Mouse (Mus musculus) kidney, postnatal 25 days (tissue): ENCODE results near the gene Gnptg.
"Not testable (repeated sequence)": the region's sequence is repeated elsewhere in the genome, so short reads cannot be mapped to it uniquely, and the experiment has no call there.

Experiments
- DNase-seq, 2 experiments: peaks; one replicate each; pipeline ENCODE4 v3.0.0; 2021; ENCODE audit warnings: mixed read lengths in 2 of 2

Gene Gnptg

GRCm38 (mm10) chr17:25243131-25243780 is 3.3 kb upstream of the Gnptg start:
- DNase-seq = peak in 1 of 2 experiments; percentile 36

GRCm38 (mm10) chr17:25235635-25236034 is 4.3 kb downstream of the Gnptg start:
- DNase-seq = peak in 1 of 2 experiments; percentile 38

GRCm38 (mm10) chr17:25231621-25232020 is 8.3 kb downstream of the Gnptg start:
- DNase-seq = not testable (repeated sequence)

GRCm38 (mm10) chr17:25230700-25231099 is 9.2 kb downstream of the Gnptg start:
- peak; percentile 78 to 83 for DNase-seq

GRCm38 (mm10) chr17:25230014-25230655 is 9.8 kb downstream of the Gnptg start:
- DNase-seq = peak; percentile 34 to 65

- DNase-seq = peak; percentile 41 to 71
These were observed 11.9 kb downstream of the Gnptg start for GRCm38 (mm10) chr17:25227991-25228390.

GRCm38 (mm10) chr17:25225659-25226058 is 14.3 kb downstream of the Gnptg start:
- no peak for DNase-seq

- no peak for DNase-seq
These were observed 15.2 kb downstream of the Gnptg start for GRCm38 (mm10) chr17:25224586-25225222.

GRCm38 (mm10) chr17:25222951-25223601 is 16.8 kb downstream of the Gnptg start:
- no peak for DNase-seq

- DNase-seq = not testable (repeated sequence)
These were observed 17.4 kb downstream of the Gnptg start for GRCm38 (mm10) chr17:25222504-25222940.

GRCm38 (mm10) chr17:25221821-25222503 is 18.0 kb downstream of the Gnptg start:
- DNase-seq = peak; percentile 86 to 93

GRCm38 (mm10) chr17:25220746-25221145 is 19.2 kb downstream of the Gnptg start:
- DNase-seq = no peak

GRCm38 (mm10) chr17:25219492-25220295 is 20.2 kb downstream of the Gnptg start:
- no peak for DNase-seq

- DNase-seq = no peak
These were observed 21.0 kb downstream of the Gnptg start for GRCm38 (mm10) chr17:25218967-25219366.

GRCm38 (mm10) chr17:25215431-25215830 is 24.5 kb downstream of the Gnptg start:
- DNase-seq = no peak

- DNase-seq = no peak
These were observed 28.2 kb downstream of the Gnptg start for GRCm38 (mm10) chr17:25211705-25212104.

- DNase-seq = peak; percentile 76 to 84
These were observed 29.1 kb downstream of the Gnptg start for GRCm38 (mm10) chr17:25210680-25211466.

- DNase-seq = no peak
These were observed 29.9 kb downstream of the Gnptg start for GRCm38 (mm10) chr17:25210006-25210405.

GRCm38 (mm10) chr17:25202401-25202800 is 37.5 kb downstream of the Gnptg start:
- no peak for DNase-seq

- DNase-seq = no peak
These were observed 50.8 kb downstream of the Gnptg start for GRCm38 (mm10) chr17:25189091-25189490.
